Mouse (Mus musculus) frontal cortex, postnatal 36 days (tissue): Measurements from ENCODE around the gene Defb43.

Experiments
- DNase-seq, 2 experiments: peaks; one replicate each; pipeline ENCODE4 v3.0.0; 2022; ENCODE audit warnings: low spot score in 2 of 2

Defb43 gene

GRCm38 (mm10) chr14:63066630-63067310 lies 55.2 kb downstream of the Defb43 start:
- peak; percentile 70 to 73 for DNase-seq
